Mouse (Mus musculus) forebrain, postnatal 0 days (tissue): ENCODE results near the gene Itpr1. TPM values are rescaled to one million over a fixed set of nuclear protein-coding genes. Genes with fewer than 3 reads are reported as not detected.

Experiments used
- ATAC-seq: fragments of 200-750 bp; cut with Nextera tagmentation; 2 replicates; pipeline ENCODE4 v1.8.0; 2017; ENCODE audit warnings: mild to moderate bottlenecking, moderate library complexity
- DNase-seq: peaks from one replicate; pipeline ENCODE4 v3.0.0-alpha.2; 2015
- H3K27ac ChIP-seq: fragments of 300-500 bp; sonication (generic); 2 replicates; pipeline ENCODE4 v1.5.1; 2014; ENCODE audit warnings: low read depth, mild to moderate bottlenecking, antibody characterized with exemption, low read length, moderate library complexity, mixed read lengths
- H3K27me3 ChIP-seq: fragments of 300-500 bp; sonication (generic); 2 replicates; pipeline ENCODE4 v1.6.1; 2014; ENCODE audit warnings: mild to moderate bottlenecking, low read length, mixed read lengths; ENCODE audit not compliant: insufficient read depth
- H3K36me3 ChIP-seq: fragments of 300-500 bp; sonication (generic); 2 replicates; pipeline ENCODE4 v1.6.1; 2014; ENCODE audit warnings: mild to moderate bottlenecking, moderate library complexity; ENCODE audit not compliant: insufficient read depth
- H3K4me1 ChIP-seq: fragments of 300-500 bp; sonication (generic); 2 replicates; pipeline ENCODE4 v1.6.1; 2014; ENCODE audit warnings: antibody characterized with exemption; ENCODE audit not compliant: insufficient read depth
- H3K4me2 ChIP-seq: fragments of 300-500 bp; sonication (generic); 2 replicates; pipeline ENCODE4 v1.6.1; 2014; ENCODE audit warnings: low read depth, mild to moderate bottlenecking, moderate library complexity
- H3K4me3 ChIP-seq: fragments of 300-500 bp; sonication (generic); 2 replicates; pipeline ENCODE4 v1.5.1; 2014; ENCODE audit warnings: low read depth, low read length, mixed read lengths
- H3K9ac ChIP-seq: fragments of 300-500 bp; sonication (generic); 2 replicates; pipeline ENCODE4 v1.6.1; 2014; ENCODE audit warnings: mild to moderate bottlenecking
- H3K9me3 ChIP-seq: fragments of 300-500 bp; sonication (generic); 2 replicates; pipeline ENCODE4 v1.6.1; 2016; ENCODE audit warnings: low read length
- CTCF ChIP-seq: sonication (generic); IDR thresholded peaks from 2 replicates; pipeline ENCODE4 v1.5.1; 2016; ENCODE audit warnings: antibody characterized with exemption, control low read depth, low read depth
- WGBS: fragments of 180-500 bp; shearing (Covaris S2); extraction: QIAGEN DNeasy Blood & Tissue Kit; methylation state at CpG from one replicate; pipeline ENCODE4 v1.1.7; 2014; 5-methylcytosine and 5-hydroxymethylcytosine counted together
- polyA plus RNA-seq: library from polyadenylated mRNA; unstranded; fragments of >200 nt; fragmentation: Nextera tagmentation; extraction: Ambion mirVana; gene quantifications from 2 replicates; pipeline ENCODE4 v1.2.1, GENCODE M21; 2015
- total RNA-seq: library from RNA; depleted of rRNA; stranded (reverse); fragments of >200 nt; gene quantifications from 2 replicates; pipeline ENCODE4 v1.2.3, GENCODE M21; 2014

Gene Itpr1
- total and polyA plus RNA-seq, 2 experiments from 2014 or later, result 5.5 to 39.6 TPM

GRCm38 (mm10) chr6:108328296-108328695 is 115.4 kb downstream of the Itpr1 start:
- no peak overlapping the region for H3K4me2 ChIP-seq
- no peak for TF ChIP-seq CTCF
- WGBS, result 84% methylated on average over 7 of the region's 7 CpGs

GRCm38 (mm10) chr6:108330461-108330860 is 117.6 kb downstream of the Itpr1 start:
- H3K4me1 ChIP-seq, result peaks cover 12% of the 10 kb centered on the region
- no peak for DNase-seq
- ATAC-seq, result no peak
- TF ChIP-seq CTCF, result no peak
- no peak overlapping the region for H3K4me2 ChIP-seq
- no peak overlapping the region for H3K9ac ChIP-seq
- H3K27ac ChIP-seq, result no peak overlapping the region
- no peaks in the 10 kb centered on the region for H3K36me3 ChIP-seq
- no peak overlapping the region for H3K4me3 ChIP-seq
- 82% methylated on average over 8 of the region's 8 CpGs for WGBS
- no peaks in the 10 kb centered on the region for H3K27me3 ChIP-seq
- no peaks in the 10 kb centered on the region for H3K9me3 ChIP-seq

More at GRCm38 (mm10) chr6:108328296-108328695, 115.4 kb downstream of the Itpr1 start:
- H3K36me3 ChIP-seq, result no peaks in the 10 kb centered on the region
- H3K9ac ChIP-seq, result no peak overlapping the region
- no peaks in the 10 kb centered on the region for H3K27me3 ChIP-seq
- H3K9me3 ChIP-seq, result no peaks in the 10 kb centered on the region
- no peaks in the 10 kb centered on the region; the same call in 1 of the 2 replicates for H3K4me1 ChIP-seq
- ATAC-seq (no peak), DNase-seq (no peak)
- H3K4me3 ChIP-seq, result no peak overlapping the region
- no peak overlapping the region for H3K27ac ChIP-seq

DNA sequence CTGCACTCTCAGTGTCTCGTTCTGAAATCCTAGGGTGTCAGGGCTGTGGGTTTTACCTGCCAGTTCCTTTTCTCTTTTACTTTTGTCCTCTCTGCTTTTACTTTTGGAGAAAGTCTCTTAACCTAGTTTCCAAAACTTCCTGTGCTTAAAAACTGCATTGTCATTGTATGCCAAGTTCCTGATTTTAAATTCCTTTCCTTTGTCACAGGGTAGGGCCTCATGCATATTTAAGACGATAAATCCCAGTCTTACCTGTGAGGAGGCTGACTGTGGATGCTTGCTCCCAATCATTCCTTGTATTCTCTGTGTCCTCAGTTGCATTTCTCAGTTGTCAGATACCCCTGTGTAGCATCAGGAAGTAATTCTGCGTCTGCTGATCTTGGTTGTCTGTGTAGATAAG is 118.4 kb downstream of the Itpr1 start:
- no peak for TF ChIP-seq CTCF
- WGBS, result 73% methylated on average over 3 of the region's 3 CpGs
- no peaks in the 10 kb centered on the region for H3K9me3 ChIP-seq
- DNase-seq (no peak), ATAC-seq (no peak)
- H3K4me1 ChIP-seq, result peaks cover 16% of the 10 kb centered on the region
- no peak overlapping the region for H3K4me2 ChIP-seq
- H3K36me3 ChIP-seq, result no peaks in the 10 kb centered on the region
- H3K27ac ChIP-seq, result no peak overlapping the region
- no peak overlapping the region for H3K9ac ChIP-seq
- no peak overlapping the region for H3K4me3 ChIP-seq
- no peaks in the 10 kb centered on the region for H3K27me3 ChIP-seq

GRCm38 (mm10) chr6:108334059-108334458 is 121.2 kb downstream of the Itpr1 start:
- Histone ChIP-seq H3K4me3 (no peak overlapping the region), H3K9ac (no peak overlapping the region), H3K27ac (peak overlapping the region; percentile 71; the same call in 1 of the 2 replicates), H3K4me1 (peaks cover 16% of the 10 kb centered on the region), H3K36me3 (no peaks in the 10 kb centered on the region), H3K4me2 (no peak overlapping the region), H3K27me3 (no peaks in the 10 kb centered on the region), H3K9me3 (no peaks in the 10 kb centered on the region)
- 79% methylated on average over 3 of the region's 3 CpGs for WGBS
- TF ChIP-seq CTCF, result no peak
- ATAC-seq (no peak), DNase-seq (no peak)

GRCm38 (mm10) chr6:108335202-108335823 is 122.4 kb downstream of the Itpr1 start:
- H3K9ac ChIP-seq, result no peak overlapping the region
- H3K4me2 ChIP-seq, result no peak overlapping the region
- no peak; the same call in 1 of the 2 replicates for TF ChIP-seq CTCF
- H3K4me3 ChIP-seq, result no peak overlapping the region
- H3K4me1 ChIP-seq, result peaks cover 16% of the 10 kb centered on the region
- DNase-seq, result peak; percentile 60
- H3K9me3 ChIP-seq, result no peaks in the 10 kb centered on the region
- ATAC-seq, result peak; percentile 73
- H3K36me3 ChIP-seq, result no peaks in the 10 kb centered on the region
- H3K27me3 ChIP-seq, result no peaks in the 10 kb centered on the region
- H3K27ac ChIP-seq, result no peak overlapping the region

GRCm38 (mm10) chr6:108336506-108336905 is 123.6 kb downstream of the Itpr1 start:
- H3K27me3 ChIP-seq, result no peaks in the 10 kb centered on the region
- no peak overlapping the region for H3K9ac ChIP-seq
- no peak for ATAC-seq
- TF ChIP-seq CTCF, result no peak
- H3K4me2 ChIP-seq, result no peak overlapping the region
- no peak overlapping the region for H3K4me3 ChIP-seq
- no peaks in the 10 kb centered on the region for H3K9me3 ChIP-seq
- peaks cover 16% of the 10 kb centered on the region for H3K4me1 ChIP-seq
- no peak for DNase-seq
- WGBS, result 93% methylated on average over 6 of the region's 6 CpGs
- no peak overlapping the region for H3K27ac ChIP-seq
- H3K36me3 ChIP-seq, result no peaks in the 10 kb centered on the region

DNA sequence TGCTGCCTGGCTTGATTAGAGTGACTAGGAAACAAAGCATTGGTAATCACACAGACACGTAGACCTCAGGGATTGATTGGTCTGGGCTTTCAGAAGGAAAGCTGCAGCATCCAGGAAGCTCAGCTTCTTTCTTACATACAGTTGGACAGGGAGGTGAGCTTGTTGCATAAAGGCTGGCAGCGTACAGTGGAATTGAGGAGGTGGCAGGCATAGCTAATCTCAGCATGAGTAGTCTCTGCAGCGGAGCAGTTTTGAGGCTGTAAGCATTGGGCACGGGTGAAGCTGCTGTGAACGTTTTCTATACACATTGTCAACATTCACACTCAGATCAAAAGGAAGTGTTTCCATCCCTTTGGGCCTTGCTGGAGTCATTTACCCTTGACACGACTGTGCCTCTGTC is 124.4 kb downstream of the Itpr1 start:
- peak; percentile 5 for DNase-seq
- H3K27ac ChIP-seq, result no peak overlapping the region
- no peak overlapping the region for H3K4me2 ChIP-seq
- WGBS, result 63% methylated on average over 6 of the region's 6 CpGs
- no peak for ATAC-seq
- peaks cover 16% of the 10 kb centered on the region for H3K4me1 ChIP-seq
- H3K27me3 ChIP-seq, result no peaks in the 10 kb centered on the region
- H3K36me3 ChIP-seq, result no peaks in the 10 kb centered on the region
- no peak overlapping the region for H3K9ac ChIP-seq
- TF ChIP-seq CTCF, result no peak
- no peak overlapping the region for H3K4me3 ChIP-seq
- H3K9me3 ChIP-seq, result no peaks in the 10 kb centered on the region
